Mouse (Mus musculus) thymus, postnatal 14 days (tissue): ENCODE data around the gene Man1b1.

Source experiments
- DNase-seq: peaks from one replicate; pipeline ENCODE4 v3.0.0; 2021

Man1b1 gene

DNA sequence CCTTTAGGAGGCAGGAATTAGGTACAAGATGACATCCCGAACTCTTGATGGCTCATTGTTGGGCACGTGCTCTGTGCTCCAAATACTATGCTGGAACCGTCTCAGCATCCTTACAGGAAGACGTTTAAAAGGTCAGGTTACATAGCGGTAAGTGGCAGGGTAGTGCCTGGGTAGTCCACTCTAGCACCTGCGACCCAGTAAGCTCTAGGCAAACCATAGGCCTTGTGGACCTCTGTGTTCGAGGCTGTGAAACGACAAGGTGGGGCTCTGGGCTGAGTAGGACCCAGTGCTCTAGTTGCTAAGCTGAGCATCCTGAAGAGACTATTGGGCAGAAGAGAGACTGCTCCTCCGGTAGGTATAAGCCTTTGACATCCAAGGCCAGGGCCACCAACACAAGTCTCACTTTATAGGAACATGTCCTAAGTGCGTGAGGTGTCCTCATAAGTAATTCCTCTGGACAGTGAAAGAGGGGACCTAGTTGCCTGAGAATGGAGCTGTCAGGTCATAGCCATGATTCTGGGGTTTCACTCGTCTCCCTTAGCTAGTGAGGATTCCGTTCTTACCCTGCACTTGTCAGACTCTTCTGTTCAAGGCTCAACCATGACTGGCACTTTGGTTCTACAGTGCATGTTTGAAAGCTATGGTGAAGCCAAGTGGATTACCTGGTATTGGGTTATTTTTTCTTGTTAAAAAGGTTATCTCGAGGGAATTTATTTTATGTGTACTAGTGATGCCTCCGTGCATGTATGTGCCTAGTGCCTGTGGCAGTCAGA lies 26.4 kb upstream of the Man1b1 start:
- DNase-seq = no peak

DNA sequence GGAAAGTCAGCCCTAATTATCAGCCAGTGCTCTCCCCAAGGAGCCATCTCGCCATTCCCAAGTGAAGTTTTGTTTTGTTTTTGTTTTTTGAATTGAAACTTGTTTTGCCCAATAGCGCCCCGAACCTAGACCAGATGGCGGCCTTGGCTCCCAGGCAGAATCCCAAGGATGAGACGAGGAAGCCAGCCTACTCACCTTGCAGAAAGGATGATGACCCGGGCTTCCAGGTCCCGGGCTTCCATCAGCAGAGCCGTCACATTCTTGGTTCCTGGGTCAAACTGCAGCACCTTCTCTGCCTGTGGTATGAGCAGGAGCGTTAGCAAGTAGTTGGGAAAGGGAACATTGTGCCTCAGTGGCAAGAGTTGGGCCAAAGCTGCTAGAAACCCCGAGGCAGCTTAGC lies 22.0 kb upstream of the Man1b1 start:
- no peak for DNase-seq

GRCm38 (mm10) chr2:25310969-25311368 lies 21.2 kb upstream of the Man1b1 start:
- DNase-seq = no peak

DNA sequence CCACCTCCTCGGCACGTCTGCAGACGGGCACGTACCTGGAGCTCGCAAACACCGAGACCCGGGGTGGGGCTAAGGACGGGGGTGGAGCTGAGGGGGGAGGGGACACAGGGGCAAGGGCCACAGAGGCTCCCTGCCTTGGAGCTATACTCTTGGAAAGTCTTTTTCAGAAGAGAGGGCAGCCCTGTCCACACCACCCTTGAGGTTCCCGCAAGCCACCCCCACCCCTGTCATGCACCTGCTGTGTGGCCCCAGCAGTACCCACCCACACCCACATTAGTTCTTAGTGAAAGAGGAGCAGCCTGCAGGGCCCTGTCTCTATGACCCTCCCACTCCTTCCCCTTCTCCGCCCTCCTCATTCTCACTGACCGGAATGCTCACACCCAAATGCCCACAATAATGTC lies 20.6 kb upstream of the Man1b1 start:
- no peak for DNase-seq

DNA sequence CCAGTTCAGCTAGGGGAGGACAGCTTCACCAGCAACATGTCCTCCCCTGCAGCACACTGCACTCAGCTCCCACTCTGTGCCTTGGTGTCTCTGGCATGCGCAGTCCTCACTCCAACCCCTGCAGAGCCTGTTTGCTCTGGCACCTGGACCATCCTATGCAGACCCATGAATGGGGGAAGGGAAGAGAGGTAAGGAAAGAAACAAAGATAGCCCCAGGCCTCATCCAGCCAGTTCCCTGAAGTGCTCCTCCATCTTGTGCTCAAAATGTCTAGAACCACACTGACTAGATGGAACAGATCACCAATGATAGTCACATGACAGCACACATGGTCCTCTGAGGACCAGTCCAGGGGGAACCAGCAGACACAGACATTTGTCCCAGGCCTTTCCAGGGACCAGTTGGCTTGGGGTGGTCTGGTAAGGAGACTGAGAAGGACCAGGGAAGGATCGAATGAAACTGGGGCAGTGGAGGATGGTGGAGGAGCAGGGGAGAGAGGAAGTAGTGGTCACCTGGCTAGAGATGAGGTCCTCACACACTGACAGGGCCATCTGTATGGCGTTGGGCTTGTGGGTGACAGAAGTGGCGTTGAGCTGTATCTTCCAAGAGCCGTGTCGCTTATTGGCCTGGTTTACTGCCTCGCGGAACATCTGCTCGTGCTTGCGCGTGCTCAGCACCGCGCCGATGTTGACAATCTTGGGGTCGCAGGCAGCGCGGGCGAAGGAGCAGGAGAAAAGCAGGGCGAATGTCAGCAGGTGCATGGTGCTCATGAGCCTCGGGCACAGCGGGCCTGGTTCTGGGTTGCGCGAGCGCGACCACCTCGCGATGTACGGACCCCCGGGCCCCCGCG lies 13.8 kb upstream of the Man1b1 start:
- DNase-seq = no peak

DNA sequence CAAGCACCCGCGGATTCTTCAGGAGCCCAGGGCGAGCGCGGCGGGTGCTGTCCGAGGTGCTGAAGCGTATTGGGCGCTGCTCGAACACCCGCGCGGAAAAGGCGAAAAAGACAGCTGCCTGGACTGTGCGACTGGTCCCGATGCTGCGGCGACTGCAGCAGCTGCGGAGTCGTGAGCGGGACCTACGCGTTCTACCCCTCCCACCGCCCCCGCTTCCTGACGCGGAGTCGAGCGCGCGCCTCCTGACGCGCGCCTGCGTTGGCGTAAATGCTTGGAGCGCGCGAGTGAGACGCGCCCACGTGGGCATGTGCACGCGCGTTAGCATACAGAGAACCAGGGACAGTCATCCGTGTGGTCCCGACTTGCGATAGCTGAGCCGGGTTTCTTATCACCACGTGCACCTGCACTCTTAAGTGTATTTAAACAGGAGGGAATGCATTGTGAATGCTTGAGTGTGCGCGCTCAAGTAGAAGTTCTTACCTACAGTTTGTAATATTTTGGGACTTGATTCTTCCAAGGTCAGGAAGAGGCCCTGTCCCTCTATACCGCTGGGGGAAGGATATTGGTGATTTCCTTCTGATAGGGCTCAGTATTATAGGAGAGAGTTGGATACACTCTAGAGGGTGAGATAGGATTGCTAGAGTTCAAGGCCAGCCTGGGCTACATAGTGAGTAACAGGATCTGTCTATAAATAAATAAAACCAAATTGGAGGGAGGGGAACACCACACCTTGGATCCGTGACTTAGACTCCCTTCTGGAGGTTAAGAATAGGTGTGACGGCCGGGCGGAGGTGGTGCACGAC lies 13.0 kb upstream of the Man1b1 start, which contains the start of gene Grin1:
Grin1 (minus strand) TSS at position 217 of the 803 bp plus-strand sequence.
- DNase-seq = peak; percentile 74

DNA sequence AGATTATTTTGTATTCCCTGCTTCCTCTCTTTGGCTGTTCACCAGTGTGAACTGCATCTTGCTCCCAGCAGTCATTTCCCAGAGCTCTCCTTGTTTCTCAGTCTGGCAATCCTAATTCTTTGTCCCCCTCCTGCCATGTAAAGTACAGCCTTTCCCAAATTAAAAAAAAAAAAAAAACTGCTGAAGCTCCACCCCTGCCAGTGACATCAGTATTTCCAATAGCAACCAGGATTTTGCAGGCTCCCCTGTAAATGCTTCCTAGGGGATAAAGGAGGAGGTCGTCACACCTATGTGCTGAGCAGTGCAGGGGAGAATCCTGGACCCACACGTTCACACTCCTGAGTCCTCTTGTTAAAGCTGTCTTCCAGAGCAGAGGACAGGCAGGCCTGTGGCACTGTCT lies 12.1 kb upstream of the Man1b1 start:
- no peak for DNase-seq

GRCm38 (mm10) chr2:25326036-25326435 lies 6.1 kb upstream of the Man1b1 start:
- no peak for DNase-seq

GRCm38 (mm10) chr2:25328440-25328839 lies 3.7 kb upstream of the Man1b1 start:
- peak; percentile 32 for DNase-seq

DNA sequence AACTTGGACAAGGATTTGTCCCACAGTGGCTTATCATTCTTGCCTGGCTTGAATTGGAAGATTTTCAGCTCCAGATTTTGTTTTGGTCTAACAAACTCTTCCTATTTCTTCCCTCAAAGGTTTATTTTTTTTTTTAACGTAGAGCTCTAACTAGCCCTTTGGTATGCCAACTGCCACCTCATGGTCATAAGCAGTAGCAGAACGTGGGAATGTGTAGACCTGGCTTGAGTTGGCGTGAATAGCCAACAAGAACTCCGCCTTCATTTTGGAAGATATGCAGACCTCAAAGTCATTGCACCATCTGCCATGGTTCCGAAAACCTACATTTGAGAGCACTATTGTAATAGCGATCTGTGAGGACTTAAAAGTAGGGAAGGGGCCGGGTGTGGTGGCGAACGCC lies 668 bp upstream of the Man1b1 start:
- DNase-seq = no peak

DNA sequence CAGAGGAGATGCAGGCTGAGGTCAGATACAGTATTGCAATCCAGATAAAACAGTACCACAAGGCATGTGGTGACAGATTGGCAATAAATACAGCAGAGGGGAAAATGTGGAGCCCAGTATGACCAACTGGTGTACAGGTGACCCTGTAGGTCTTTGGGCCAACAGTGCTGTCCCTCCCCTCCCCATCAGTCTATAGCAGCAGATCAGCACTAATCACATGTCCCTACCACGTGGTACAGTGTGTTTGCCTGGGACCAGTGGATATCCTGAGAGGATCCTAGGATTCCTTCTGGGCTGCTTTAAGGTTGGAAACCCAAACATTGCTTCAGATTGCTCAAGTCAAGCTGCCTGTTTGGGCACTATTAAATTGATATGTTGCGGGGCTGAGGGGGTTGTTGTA lies 1.4 kb downstream of the Man1b1 start:
- DNase-seq = no peak

- no peak for DNase-seq
Observed at GRCm38 (mm10) chr2:25338303-25338702, 6.2 kb downstream of the Man1b1 start.

DNA sequence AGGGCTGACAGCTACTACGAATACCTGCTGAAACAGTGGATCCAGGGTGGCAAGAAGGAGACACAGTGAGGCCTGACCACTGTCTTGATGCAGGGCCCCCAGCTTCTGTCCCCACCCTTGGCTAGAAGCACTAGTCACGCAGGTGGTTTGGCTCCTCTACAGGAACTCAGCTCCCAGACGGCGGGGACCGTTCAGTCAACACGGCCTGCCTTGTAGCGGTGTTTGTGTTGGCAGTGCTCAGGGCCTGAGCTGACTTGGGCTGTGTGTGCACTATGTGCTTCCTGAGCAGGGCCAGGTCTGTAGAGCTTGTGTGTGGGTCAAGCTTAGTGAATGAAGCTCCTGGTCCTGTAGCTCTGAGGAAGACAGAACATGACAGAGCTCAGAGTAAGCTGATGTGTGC lies 16.0 kb downstream of the Man1b1 start:
- DNase-seq = no peak

GRCm38 (mm10) chr2:25349499-25349898 lies 17.4 kb downstream of the Man1b1 start:
- DNase-seq = no peak

GRCm38 (mm10) chr2:25350701-25351100 lies 18.6 kb downstream of the Man1b1 start:
- DNase-seq = no peak

- no peak for DNase-seq
Observed at GRCm38 (mm10) chr2:25354211-25354610, 22.1 kb downstream of the Man1b1 start.

GRCm38 (mm10) chr2:25355419-25356066 lies 23.4 kb downstream of the Man1b1 start:
- no peak for DNase-seq

DNA sequence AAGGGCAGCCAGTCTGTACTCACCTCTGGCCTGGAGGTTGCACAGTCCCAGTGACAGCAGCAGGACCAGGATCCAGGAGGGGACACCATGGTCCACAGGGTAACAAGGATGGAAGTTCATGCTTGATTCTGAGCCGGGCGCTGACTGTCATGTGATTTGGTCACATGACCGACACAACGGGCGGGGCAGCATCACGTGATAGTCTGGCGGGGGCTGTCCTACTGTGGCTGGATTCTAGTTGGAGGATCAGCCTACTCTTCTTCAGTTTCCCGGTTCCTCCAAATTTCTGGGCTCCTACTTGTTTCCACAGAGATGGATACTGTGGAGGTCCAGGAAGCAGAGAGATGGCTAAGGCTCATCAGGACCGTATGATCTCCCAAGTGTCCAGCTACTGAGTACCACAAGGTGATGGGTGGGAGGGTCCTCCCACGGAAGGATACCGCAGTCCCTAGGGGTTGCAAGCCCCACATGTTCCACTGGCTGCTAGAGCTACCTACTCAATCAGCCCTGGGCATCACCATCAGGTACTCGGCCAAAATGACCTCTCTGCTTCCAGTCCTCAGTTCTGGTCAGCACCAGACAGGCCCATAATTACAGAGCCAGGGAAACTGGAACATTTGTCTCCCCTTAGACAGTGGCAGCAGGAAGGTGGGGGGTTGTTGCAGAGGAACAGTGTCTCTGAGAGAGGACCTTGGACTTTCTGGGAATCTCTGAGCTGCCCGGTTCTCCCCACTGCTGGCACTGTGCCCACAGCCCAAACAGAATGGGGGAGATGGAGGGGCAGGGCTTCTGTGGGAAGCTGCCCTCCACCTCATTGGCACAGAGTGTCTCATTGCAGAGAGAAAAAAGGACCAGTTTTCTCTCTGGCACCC lies 24.3 kb downstream of the Man1b1 start, which contains the start of gene Dpp7:
Dpp7 (minus strand) TSS at position 152 of the 872 bp plus-strand sequence.
- peak; percentile 73 for DNase-seq

DNA sequence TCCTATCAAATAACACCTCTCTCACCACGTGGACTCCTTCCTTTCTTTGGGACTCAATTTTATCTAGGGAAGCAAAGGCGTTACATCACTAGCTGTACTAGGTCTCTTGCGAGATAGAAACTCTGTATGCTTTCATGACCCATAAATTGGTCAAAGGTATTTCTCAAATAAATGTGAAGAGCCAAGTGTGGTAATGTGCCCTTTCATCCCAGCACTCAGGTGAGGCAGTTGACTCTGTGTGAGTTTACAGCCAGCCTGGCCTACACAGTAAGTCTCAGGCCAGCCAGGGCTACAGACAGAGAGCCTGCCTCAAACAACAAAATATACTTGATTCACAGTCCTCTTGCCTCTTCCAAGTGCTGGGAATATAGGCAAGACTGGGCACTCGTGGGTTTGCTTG lies 27.7 kb downstream of the Man1b1 start:
- DNase-seq = no peak

DNA sequence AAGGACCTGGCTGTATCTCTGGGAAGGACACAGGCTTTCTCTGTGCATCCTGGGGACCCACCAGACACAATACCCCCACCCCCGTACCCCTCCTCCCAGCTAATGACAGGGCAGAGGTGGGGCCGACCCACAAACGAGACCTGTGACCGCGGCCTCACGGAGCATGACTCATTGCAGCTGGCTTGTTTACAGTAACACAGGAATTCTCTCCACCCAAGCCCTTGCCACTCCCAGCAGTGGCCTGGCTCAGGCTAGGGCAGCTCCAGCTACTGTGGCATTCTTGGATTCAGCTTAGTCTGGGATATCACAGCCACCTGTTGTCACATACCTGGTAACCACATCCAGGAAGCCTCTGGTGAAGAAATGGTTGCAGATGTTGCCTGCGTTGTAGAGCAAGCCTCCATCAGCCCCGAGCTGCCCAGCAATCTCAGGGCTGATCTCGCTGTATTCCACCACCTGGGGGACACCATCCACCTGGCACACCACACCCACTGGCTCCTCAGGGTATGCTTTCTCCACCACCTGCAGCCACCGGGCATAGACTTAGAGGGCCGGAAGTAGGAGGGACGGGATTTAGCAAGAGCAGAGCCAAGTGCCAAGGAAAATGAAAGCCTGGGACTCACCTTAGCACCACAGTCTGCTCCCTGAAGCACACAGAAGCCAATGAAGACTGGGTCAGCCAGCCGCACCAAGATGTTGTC lies 31.5 kb downstream of the Man1b1 start:
- DNase-seq = no peak

GRCm38 (mm10) chr2:25364313-25364712 lies 32.2 kb downstream of the Man1b1 start:
- DNase-seq = no peak
